Mouse (Mus musculus) lung, embryonic 15.5 days (tissue): ENCODE data around the gene Klra6. TPM values are rescaled to one million over a fixed set of nuclear protein-coding genes. Genes with fewer than 3 reads are reported as not detected.
"Not testable (repeated sequence)": the region's sequence is repeated elsewhere in the genome, so short reads cannot be mapped to it uniquely, and the experiment has no call there.

Experiments used
- ATAC-seq: fragments of 200-750 bp; cut with Nextera tagmentation; 2 replicates; pipeline ENCODE4 v1.8.0; 2017; ENCODE audit warnings: moderate number of reproducible peaks, borderline replicate concordance; ENCODE audit not compliant: low FRiP score, low TSS enrichment; ENCODE audit errors: extremely low read depth
- H3K27ac ChIP-seq: fragments of 300-500 bp; sonication (generic); 2 replicates; pipeline ENCODE4 v1.5.1; 2015; ENCODE audit warnings: moderate library complexity, mild to moderate bottlenecking, inconsistent platforms
- H3K27me3 ChIP-seq: fragments of 300-500 bp; sonication (generic); 2 replicates; pipeline ENCODE4 v1.6.1; 2015; ENCODE audit warnings: inconsistent platforms
- H3K36me3 ChIP-seq: fragments of 300-500 bp; sonication (generic); 2 replicates; pipeline ENCODE4 v1.6.1; 2015; ENCODE audit warnings: inconsistent platforms
- H3K4me1 ChIP-seq: fragments of 300-500 bp; sonication (generic); 2 replicates; pipeline ENCODE4 v1.6.1; 2015; ENCODE audit warnings: inconsistent platforms
- H3K4me2 ChIP-seq: fragments of 300-500 bp; sonication (generic); 2 replicates; pipeline ENCODE4 v1.6.1; 2015; ENCODE audit warnings: inconsistent platforms, mild to moderate bottlenecking, moderate library complexity
- H3K4me3 ChIP-seq: fragments of 300-500 bp; sonication (generic); 2 replicates; pipeline ENCODE4 v1.5.1; 2015; ENCODE audit warnings: mild to moderate bottlenecking, inconsistent platforms
- H3K9ac ChIP-seq: fragments of 300-500 bp; sonication (generic); 2 replicates; pipeline ENCODE4 v1.6.1; 2015; ENCODE audit warnings: inconsistent platforms
- H3K9me3 ChIP-seq: fragments of 300-500 bp; sonication (generic); 2 replicates; pipeline ENCODE4 v1.6.1; 2016; ENCODE audit warnings: inconsistent platforms
- WGBS: fragments of 180-500 bp; shearing (Covaris S2); methylation state at CpG from one replicate; pipeline ENCODE4 v1.1.7; 2015; 5-methylcytosine and 5-hydroxymethylcytosine counted together
- polyA plus RNA-seq: library from polyadenylated mRNA; unstranded; fragments of >200 nt; fragmentation: Nextera tagmentation; extraction: Ambion mirVana; gene quantifications from 2 replicates; pipeline ENCODE4 v1.2.1, GENCODE M21; 2015

Gene Klra6
- polyA plus RNA-seq = not detected in 2 replicates

DNA sequence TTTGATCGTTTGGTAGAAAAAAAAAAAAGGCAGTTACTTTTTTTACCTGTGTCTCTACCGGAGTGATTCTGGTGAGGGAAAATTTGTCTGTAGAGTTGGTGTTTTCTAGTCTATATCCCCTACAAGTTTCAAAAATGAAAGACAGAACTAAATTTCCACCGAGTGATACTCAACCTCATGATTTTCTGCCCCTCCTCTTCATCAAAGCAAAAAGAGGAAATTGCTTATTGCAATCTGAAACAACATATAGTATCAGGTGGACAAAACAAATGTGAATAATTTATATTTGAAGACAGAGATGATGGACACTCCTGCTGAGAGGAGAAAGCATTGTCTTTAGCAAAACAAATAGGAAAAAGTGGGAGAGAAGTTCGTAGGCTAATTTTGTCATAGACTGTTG, at the start of gene Klra6:
Gene Klra6, minus strand, starts transcription at position 101 of the 400 bp plus-strand sequence.
- Histone ChIP-seq H3K4me2 (no peak within 1 kb of the TSS), H3K4me3 (no peak within 1 kb of the TSS), H3K36me3 (no peaks in the 10 kb centered on the region), H3K27ac (no peak within 1 kb of the TSS), H3K27me3 (no peaks in the 10 kb centered on the region), H3K9me3 (no peaks in the 10 kb centered on the region; the same call in 1 of the 2 replicates), H3K4me1 (no peaks in the 10 kb centered on the region), H3K9ac (no peak within 1 kb of the TSS)
- ATAC-seq = no peak
- WGBS = 72% methylated on average over 4 of the region's 4 CpGs

DNA sequence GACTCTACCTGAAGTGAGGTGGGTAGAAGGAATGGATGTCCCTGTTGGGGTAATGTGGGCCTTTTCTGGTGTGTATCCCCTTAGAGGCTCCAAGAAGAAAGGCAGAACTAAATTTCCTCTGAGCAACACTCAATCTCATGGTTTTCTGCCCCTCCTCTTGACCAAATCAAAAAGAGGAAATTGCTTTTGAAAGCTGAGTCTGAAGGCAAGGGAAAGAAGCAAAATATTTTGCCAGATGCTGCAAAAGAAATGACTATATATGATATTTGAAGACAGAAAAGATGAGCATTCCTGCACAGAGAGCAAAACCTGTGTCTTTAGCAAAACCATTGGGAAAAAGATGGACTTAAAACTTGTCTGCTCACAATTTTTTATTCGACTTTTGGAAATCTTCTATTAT, 40.4 kb upstream of the Klra6 start, which contains the start of gene Klra4:
Gene Klra4, minus strand, starts transcription at position 101 of the 400 bp plus-strand sequence.
- not testable (repeated sequence) for H3K9me3 ChIP-seq, H3K27ac ChIP-seq, H3K9ac ChIP-seq, ATAC-seq, H3K27me3 ChIP-seq, H3K4me2 ChIP-seq, H3K36me3 ChIP-seq, H3K4me1 ChIP-seq, H3K4me3 ChIP-seq
- 55% methylated on average over 1 of the region's 1 CpGs for WGBS

GRCm38 (mm10) chr6:130065196-130065595, 38.4 kb upstream of the Klra6 start:
- Histone ChIP-seq H3K36me3 (no peaks in the 10 kb centered on the region), H3K4me1 (no peaks in the 10 kb centered on the region), H3K9ac (no peak overlapping the region), H3K9me3 (no peaks in the 10 kb centered on the region), H3K27ac (no peak overlapping the region), H3K27me3 (no peaks in the 10 kb centered on the region), H3K4me2 (no peak overlapping the region), H3K4me3 (no peak overlapping the region)
- WGBS = 70% methylated on average over 5 of the region's 5 CpGs
- ATAC-seq = no peak

- not testable (repeated sequence) for H3K9ac ChIP-seq, H3K4me1 ChIP-seq, H3K4me2 ChIP-seq, H3K27ac ChIP-seq, H3K4me3 ChIP-seq, H3K36me3 ChIP-seq, H3K9me3 ChIP-seq, H3K27me3 ChIP-seq, ATAC-seq
- WGBS = 42% methylated on average over 4 of the region's 4 CpGs
These were observed 8.4 kb upstream of the Klra6 start for GRCm38 (mm10) chr6:130035146-130035545.

DNA sequence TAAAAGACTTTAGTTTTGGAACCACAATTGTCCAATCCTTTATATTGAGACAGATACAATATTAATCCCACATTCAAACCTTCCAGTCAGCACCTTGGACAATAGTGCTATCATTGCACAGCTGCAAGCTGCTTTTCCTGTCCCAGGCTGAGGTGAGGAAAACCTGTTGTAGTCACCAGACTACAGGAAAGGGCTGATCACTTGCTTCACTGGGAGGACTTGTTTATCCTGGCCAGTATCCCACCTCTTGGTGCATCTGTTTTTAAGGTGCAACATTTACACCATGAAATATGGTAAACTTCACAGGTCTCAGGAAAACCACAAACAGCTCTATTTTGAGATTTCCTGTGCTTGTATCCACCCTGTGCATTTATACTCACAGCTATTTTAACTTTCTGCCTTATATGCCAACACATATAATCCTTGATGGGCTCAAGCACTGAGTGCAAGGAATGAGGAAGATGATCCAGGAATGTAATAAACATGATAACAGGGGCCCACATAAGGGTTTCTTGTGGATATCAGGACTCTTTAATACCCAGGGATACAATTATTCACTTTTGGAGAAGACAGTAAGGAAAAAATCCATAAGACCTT, 4.8 kb upstream of the Klra6 start:
- H3K4me2 ChIP-seq, ATAC-seq, H3K36me3 ChIP-seq, H3K9ac ChIP-seq, H3K9me3 ChIP-seq, H3K27me3 ChIP-seq, H3K4me1 ChIP-seq, H3K27ac ChIP-seq, H3K4me3 ChIP-seq: not testable (repeated sequence)

Other genes starting within 250 kb of the Klra6 start
- not detected in 2 replicates for gene Gm156, start 242.7 kb downstream of the Klra6 start, polyA plus RNA-seq
- gene Gm17631, start 164.3 kb downstream of the Klra6 start, polyA plus RNA-seq = not detected in 2 replicates
- not detected in 2 replicates for gene Klra17, start 150.3 kb downstream of the Klra6 start, polyA plus RNA-seq
- gene Klra5, start 109.3 kb downstream of the Klra6 start, polyA plus RNA-seq = not detected in 2 replicates
- not detected in 2 replicates for gene Klra4, start 40.3 kb upstream of the Klra6 start, polyA plus RNA-seq
- gene Klra8, start 102.9 kb upstream of the Klra6 start, polyA plus RNA-seq = not detected in 2 replicates
- not detected in 2 replicates for gene Klra9, start 166.2 kb upstream of the Klra6 start, polyA plus RNA-seq
- gene Klra7, start 206.4 kb upstream of the Klra6 start, polyA plus RNA-seq = not detected in 2 replicates